Mouse (Mus musculus) spleen, adult 2 months (tissue): ENCODE results near the gene S100a14.

Experiments
- CTCF ChIP-seq: fragments of 200-500 bp; IDR thresholded peaks from 2 replicates; pipeline ENCODE4 v1.5.1; 2011; ENCODE audit warnings: mild to moderate bottlenecking, inconsistent platforms; ENCODE audit not compliant: insufficient read depth, insufficient read length, insufficient replicate concordance; ENCODE audit errors: extremely low read depth
- POLR2A ChIP-seq: fragments of 200-500 bp; IDR thresholded peaks from 2 replicates; pipeline ENCODE4 v1.6.1; 2011; ENCODE audit warnings: low read depth, low read length, inconsistent platforms

DNA sequence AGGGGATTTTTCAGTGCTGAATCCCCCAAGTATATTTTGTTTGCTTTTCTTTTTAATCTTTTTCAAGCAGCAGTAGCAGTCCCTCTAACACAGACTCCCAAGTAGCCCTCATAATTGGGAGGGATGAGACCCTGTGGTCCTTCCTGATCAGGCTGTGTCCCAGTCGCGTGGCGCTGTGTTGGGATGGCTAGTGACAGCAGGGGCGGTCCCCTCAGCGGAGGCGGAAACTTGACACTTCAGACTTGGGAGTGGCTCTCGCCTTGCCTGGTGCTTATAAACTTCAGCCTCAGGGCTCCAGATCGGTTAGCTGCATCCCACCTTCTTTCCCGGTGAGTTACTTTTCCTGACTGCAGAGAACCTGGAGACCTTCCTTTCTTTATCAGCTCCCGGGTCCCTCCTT lies 12.0 kb upstream of the S100a14 start:
- TF ChIP-seq POLR2A: peak; percentile 10; the same call in 1 of the 2 replicates
- no peak for TF ChIP-seq CTCF
